Comparison of ENCODE assay signal across 20 mouse cellular contexts in the genomic region with DNA sequence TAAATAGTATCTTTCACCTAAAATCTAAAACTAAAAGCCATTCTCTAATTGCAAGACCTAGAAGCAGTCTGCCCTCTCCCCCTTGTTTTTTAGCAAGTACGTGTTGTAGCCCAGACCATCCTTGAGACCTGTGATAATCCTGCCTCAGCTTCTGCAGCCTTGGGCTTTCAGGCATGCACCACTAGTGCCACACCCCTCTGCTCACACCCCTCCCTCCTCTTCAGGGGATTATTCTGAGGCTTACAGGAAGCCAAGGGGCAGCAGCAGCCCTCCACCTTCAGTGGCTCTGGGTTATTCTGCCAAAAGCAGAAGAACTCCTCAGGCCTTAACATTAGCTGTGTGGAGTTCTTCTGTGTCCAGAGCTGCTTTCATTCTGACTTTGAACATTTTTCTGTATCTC. TPM values are rescaled to one million over a fixed set of nuclear protein-coding genes. Genes with fewer than 3 reads are reported as not detected.
"Had no signal": no experiment of that assay in that cellular context is flagged by ENCODE, and none has a peak within 500 bp of the region (broad histone marks: within the 10 kb centered on the region; RNA-seq: fewer than 3 reads in every experiment).

No protein-coding gene starts in this region.

- H3K36me3 ChIP-seq: limb, embryonic 12.5 days; limb, embryonic 15.5 days; lung, embryonic 15.5 days had no signal

- DNase-seq: kidney, adult 18-20 months; kidney, adult 9 months; kidney, postnatal 14 days; kidney, postnatal 4 days; left cerebral cortex, postnatal 4 days; liver, postnatal 0 days; midbrain, embryonic 14.5 days; right cerebral cortex, postnatal 25 days; thymus, adult 18-20 months; thymus, postnatal 36 days had no signal

- ATAC-seq: inflammation-experienced regulatory T-cells, adult 6 months; liver, postnatal 0 days had no signal

- H3K4me3 ChIP-seq: limb, embryonic 12.5 days; limb, embryonic 15.5 days; lung, embryonic 15.5 days had no signal

- H3K9me3 ChIP-seq: limb, embryonic 12.5 days; limb, embryonic 15.5 days; lung, embryonic 15.5 days had no signal

- H3K9ac ChIP-seq: limb, embryonic 12.5 days; limb, embryonic 15.5 days; liver, embryonic 14.5 days; liver, postnatal 0 days; lung, embryonic 15.5 days had no signal

- H3K4me2 ChIP-seq: limb, embryonic 12.5 days; limb, embryonic 15.5 days; liver, embryonic 11.5 days; lung, embryonic 15.5 days; midbrain, embryonic 11.5 days had no signal

- H3K27ac ChIP-seq: limb, embryonic 12.5 days; limb, embryonic 15.5 days; liver, embryonic 14.5 days; lung, embryonic 15.5 days had no signal

RNA-seq across cellular contexts. Expression of a gene that starts 13.1 kb away (rescaled TPM):
- polyA plus RNA-seq: inflammation-experienced regulatory T-cells, adult 6 months; limb, embryonic 12.5 days; midbrain, embryonic 11.5 days; midbrain, embryonic 14.5 days; neural tube, embryonic 11.5 days; neural tube, embryonic 14.5 days; spleen, adult 2 months had no signal
